Mouse (Mus musculus) testis, postnatal 14 days (tissue): ENCODE results near the gene Hs6st1.
A peak's percentile ranks its signal among the peaks of the same experiment; 100 is the strongest.

Source experiments
- DNase-seq: peaks from one replicate; pipeline ENCODE4 v3.0.0; 2021; ENCODE audit warnings: low spot score

Hs6st1 gene

GRCm38 (mm10) chr1:36085069-36085468 lies 16.9 kb downstream of the Hs6st1 start:
- DNase-seq: no peak

DNA sequence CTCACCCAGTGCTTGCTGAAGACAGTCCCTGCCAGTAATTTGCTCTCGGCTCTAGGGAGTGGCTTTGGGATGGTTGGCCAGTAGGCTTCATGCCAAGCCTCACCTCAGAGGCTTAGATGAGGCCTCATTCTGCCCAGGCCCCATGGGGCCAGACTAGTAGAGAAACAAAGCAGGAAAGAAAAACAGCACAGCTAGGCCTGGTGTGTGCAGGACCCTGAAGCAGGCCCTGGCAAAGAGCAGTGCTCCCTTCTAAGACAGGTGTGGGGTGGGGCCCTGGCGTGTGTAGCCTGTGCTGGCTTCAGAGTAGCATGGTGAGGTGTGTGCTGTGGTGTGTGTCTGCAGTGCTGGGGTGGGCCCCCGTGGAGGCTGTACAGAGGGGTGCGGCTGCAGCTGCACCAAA lies 20.2 kb downstream of the Hs6st1 start:
- no peak for DNase-seq

DNA sequence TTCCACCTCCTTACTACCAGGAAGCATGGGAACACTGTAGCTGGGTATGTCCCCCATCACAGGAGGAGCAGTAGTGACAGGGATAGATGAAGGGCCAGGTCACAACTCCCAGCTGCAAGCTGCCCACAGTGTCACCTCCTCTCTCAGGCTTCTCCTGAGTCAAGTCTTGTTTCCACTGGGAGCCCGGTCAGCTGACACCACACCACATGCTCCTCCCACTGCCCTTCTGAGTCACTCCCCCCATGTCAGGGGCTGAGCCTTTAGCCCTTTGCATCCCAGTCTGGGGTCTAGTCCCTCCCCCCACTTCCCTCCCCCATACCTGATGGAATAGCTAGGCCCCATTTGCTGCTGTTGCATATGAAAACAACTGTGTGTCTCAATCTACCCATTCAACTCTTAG lies 21.3 kb downstream of the Hs6st1 start:
- DNase-seq: no peak

GRCm38 (mm10) chr1:36090011-36090721 lies 22.0 kb downstream of the Hs6st1 start:
- DNase-seq: no peak

GRCm38 (mm10) chr1:36090722-36091110 lies 22.5 kb downstream of the Hs6st1 start:
- no peak for DNase-seq

DNA sequence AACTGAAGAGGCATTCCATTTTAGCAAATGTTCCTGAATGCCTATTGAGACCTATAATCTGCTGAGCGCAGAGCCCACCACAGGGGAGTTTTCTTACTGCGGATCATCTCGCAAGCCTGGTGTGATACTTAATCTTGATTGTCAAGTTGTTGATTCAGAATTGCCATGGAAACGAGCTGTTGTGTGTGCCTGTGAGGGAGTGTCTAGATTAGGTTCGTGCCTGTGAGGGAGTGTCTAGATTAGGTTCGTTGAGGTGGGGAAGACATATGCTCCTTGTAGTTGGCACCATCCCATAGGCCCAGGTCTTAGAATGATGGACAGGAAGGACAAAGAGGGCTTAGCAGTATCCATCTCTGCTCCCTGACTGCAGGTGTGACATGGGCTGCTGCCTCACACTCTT lies 23.0 kb downstream of the Hs6st1 start:
- DNase-seq: no peak

DNA sequence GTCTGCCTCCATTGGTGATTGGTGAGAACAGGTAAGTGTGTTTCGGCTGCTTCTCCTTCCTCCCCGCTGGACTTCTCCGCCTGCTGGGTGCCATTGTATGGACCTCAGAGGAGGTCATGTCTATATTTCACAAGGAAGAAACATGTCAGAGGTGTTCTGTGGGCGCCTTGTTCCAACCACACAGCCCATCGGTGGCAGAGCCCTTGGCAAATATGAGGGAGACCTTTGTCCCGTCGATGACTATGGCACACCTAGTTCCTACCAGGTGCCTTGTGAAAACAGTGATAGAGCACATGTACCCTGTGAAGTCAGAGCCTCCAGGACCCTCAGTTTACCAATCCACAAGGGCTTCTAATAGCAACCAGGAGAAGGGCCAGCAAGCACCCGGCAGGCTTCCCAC lies 25.5 kb downstream of the Hs6st1 start:
- no peak for DNase-seq

- peak; percentile 67 for DNase-seq
These were observed 27.4 kb downstream of the Hs6st1 start for GRCm38 (mm10) chr1:36095423-36096272.

- DNase-seq: no peak
These were observed 30.2 kb downstream of the Hs6st1 start for GRCm38 (mm10) chr1:36098432-36098831.

DNA sequence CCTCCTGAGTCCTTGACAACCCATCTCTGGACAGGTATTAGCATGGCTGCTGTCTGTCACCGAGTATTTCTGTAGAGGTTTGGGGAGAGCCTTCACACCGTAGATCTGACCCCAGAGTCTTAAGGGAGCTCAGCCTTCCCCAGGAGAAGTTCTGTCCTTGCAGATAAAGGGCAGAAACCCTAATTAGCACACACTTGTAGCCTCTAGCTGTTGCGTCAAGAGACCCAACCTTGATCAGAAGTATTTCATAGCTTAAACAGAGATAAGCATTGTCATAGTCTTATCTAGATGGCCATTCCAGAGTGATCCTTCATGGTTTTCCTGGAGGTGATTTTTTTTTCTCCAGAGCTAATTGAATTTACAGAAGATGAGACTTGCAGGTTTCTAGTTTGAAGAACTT lies 32.2 kb downstream of the Hs6st1 start:
- no peak for DNase-seq

GRCm38 (mm10) chr1:36105917-36106706 lies 37.9 kb downstream of the Hs6st1 start:
- DNase-seq: no peak

GRCm38 (mm10) chr1:36109987-36110386 lies 41.8 kb downstream of the Hs6st1 start:
- DNase-seq: no peak

- DNase-seq: no peak
These were observed 44.5 kb downstream of the Hs6st1 start for GRCm38 (mm10) chr1:36112665-36113064.

DNA sequence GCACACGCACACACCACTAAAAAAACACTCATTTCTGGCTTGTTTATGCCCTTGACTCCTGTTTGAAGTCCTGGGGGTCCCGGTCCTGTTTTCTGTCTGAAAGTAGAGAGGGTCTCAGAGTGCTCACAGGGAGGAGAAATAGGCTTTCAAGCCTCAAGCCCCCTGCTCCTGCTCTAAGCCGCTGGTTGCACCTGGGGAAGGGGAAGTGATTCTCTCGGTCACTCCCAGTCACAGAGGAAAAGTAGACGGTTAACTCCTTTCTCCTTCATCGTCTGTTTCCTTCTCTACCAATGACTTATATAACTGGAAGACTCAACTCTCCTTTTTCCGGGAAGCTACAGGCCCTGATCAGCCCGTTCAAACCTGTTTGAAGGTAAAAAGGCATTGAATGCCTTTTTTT lies 45.5 kb downstream of the Hs6st1 start:
- no peak for DNase-seq

GRCm38 (mm10) chr1:36114844-36115243 lies 46.6 kb downstream of the Hs6st1 start:
- DNase-seq: peak; percentile 50

DNA sequence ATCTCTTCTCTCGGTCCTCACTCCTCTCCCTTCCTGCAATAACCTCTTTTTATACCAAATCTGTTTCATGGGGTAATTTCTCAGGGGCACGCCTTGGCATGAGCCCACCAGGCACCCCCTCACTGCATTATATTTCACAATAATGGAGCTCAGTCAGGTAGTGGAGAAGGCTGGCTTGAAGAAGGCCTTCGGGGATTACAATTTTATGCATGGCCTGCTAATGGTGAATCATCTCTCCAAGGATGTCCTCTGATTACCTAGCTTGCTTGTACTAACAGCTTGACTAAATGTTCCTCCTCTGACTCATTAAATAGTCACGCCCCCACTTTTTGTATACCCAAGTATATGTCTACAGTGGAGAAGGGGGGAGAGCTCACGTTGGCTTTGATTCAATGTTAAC lies 48.3 kb downstream of the Hs6st1 start:
- DNase-seq: no peak

- no peak for DNase-seq
These were observed 50.0 kb downstream of the Hs6st1 start for GRCm38 (mm10) chr1:36118061-36118685.

DNA sequence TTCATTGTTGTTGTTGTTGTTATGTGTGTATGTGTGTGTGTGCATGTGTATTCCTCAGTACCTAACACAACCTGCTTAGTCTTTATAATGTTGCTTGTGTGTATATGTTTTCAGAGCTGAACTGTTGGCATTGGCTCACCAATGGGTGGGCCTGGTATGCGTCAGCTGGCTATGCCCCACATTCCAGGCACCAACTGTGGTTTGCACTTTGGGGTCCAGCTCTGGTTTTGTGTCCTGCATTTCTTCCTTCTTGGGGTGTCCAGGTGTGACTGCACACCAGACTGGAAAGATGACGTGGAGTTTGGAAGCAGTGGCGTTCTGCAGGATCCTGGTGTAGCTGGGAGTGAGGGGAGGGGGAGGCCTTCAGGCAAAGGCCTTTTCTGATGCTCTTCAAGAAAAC lies 50.8 kb downstream of the Hs6st1 start:
- DNase-seq: no peak

DNA sequence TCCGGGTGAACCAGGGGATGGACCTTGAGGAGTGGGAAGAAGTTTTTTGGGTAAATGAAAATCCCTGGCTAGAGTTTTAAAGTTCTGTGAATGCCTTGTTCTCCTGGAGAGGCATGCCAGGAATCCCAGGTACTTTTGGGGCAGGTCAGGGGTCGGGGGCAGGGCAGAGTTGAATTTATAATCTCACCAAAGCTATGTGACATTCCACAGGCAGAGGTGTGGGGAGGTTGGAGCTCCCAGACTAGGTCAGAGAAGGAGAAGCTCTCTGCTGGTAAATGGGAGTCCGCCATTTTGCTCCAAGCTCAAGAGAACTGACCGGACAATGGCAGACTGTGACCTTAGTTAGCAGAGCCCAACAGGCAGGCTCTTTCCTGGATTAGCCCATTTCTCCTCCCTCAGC lies 51.2 kb downstream of the Hs6st1 start:
- DNase-seq: no peak

DNA sequence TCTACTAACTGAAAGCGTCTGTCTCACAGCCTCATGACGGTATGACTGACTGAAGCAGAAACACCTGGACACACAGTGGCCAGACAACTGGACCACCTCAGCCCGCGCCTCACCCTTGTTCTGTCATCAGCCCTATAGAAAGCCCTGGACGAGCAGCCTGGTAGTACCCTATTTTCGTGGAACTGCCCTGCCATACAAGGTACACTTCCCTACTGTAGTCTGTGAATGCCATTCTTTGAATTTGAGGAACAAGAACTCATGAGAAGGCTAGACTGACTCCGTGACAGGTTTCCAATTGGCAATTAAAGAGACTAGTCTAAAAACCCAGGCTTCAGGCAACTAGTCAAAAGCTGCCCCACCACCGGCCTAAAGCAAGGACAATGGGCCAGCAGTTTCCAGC lies 53.0 kb downstream of the Hs6st1 start:
- DNase-seq: no peak

DNA sequence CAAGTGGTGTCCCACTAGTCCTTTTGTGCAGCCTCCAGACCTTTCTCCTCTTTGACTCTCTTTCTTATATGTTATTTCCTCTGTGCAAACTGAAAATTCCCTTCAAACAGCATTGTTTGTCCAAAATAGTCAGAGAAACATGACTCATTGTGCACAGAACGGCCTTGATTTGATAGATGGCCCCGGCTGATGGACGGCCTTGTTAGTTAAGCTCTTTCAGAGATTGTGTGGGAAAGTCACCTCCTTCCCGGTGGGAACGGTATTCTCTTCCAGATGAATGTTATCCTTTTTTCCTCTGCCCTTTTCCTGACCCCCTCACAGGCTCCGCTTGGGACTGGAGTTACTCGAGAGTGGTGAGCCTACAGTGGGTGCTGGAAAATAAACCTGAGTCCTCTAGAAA lies 56.9 kb downstream of the Hs6st1 start:
- peak; percentile 27 for DNase-seq

DNA sequence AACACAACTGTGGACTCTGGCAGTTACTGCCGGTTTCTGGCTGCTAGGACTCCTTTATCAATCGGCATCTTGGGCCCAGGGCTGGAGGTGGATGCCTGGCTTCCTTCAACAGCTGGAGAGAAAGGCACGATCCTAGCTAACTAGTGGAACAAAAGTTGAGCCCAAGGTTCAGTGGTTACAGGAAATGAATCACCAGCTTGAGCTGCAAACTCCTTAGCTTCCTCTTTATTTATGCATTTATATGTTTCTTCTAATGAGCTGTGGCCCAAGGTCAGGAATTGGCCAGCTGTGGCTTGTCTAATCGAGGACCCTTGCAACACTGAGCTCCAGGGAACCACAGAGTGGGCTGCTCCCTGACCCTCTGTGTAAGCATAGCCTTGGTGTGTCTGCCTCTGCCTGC lies 60.9 kb downstream of the Hs6st1 start:
- no peak for DNase-seq
